Mouse (Mus musculus) lung, postnatal 10 days (tissue): ENCODE measurements around the gene Hsf5.

Experiments
- DNase-seq: peaks from one replicate; pipeline ENCODE4 v3.0.0; 2021

Hsf5 gene

DNA sequence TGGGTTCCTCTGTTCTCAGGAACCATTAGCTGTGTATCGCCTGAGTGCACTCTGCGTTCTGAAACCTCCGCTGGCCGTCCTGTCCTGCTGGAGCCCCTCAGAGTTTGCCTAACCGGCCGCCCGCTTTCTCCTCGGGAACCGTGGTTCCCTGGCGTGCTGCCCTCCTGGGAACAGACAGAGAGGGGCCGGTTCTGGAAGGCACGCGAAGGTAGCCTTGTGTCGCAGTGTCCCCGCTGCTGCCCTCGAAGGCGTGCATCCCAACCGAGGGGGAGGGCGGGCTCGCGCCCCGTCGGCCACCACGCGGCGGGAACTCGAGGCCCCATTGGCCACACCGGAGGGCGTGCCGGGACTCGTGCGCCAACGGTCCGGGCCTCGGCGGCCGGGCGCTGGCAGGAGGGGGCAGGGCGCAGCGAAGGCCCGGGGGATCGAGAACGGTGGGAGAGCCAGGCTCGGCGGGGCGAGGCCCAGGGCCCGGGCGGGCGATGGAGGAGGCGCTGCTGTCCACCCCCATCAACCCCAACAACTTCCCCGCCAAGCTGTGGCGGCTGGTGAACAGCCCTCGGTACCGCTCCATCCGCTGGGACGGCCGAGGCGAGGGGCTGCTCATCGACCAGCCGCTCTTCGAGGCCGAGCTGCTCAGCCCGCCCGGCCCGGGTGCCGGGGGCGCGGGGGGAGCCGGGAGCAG lies at the start of gene Hsf5:
Gene Hsf5, plus strand, starts transcription at position 375 of the 685 bp plus-strand sequence.
- no peak for DNase-seq

DNA sequence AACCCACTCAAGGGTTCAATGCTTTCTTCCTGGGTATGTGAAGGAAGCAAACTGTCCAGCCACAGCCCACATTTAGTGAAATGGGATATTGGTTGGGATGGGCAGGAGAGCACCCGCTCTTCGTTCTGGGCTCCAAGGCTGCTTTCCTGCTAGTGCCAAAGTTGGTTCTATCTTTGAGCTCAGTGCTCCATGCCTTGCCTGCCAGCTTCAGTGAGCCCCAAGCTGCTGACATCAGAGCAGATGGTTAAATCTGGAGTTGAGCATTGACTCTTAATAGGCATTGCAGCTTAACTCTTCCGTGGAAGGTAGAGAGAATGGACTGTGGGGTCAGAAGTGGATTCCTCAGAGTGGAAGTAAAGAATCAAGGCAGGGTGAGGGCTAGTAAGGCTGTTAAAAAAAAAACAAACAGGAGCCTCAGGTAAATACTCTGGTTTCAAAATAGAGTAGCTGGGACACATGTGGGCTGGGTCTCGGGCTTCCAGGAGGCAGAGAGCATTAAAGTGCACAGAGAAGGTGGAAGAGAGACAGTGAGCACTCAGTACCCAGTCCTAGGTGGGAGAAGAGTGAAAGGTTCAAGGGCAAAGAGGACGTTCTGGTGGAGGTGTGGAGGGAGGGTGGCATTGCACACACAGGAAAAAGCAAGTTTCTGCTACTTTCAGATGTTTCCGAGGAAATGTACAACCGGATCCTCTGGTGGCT lies 48.6 kb upstream of the Hsf5 start, which contains the start of gene Sept4:
Gene Sept4, plus strand, starts transcription at position 649 of the 699 bp plus-strand sequence.
- no peak for DNase-seq

DNA sequence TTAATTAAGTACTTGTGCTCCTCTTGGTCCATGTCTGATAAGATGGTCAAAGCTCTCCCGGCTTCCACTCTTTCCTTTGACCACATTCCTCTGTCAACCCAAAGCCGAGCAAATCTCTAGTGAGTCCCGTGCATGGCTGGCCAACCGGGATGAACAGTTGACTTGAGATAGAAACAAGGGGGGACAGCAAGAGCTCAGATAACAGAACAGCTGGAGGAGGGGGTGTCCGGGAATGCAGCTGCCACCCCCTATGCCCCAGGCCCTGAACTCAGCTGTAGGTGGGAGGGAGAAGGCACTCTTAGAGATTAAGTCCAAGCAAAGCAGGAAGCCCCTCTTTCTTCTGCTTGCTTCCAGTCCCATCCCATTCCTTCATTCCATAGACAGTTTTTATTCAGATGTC lies 46.2 kb upstream of the Hsf5 start:
- no peak for DNase-seq

DNA sequence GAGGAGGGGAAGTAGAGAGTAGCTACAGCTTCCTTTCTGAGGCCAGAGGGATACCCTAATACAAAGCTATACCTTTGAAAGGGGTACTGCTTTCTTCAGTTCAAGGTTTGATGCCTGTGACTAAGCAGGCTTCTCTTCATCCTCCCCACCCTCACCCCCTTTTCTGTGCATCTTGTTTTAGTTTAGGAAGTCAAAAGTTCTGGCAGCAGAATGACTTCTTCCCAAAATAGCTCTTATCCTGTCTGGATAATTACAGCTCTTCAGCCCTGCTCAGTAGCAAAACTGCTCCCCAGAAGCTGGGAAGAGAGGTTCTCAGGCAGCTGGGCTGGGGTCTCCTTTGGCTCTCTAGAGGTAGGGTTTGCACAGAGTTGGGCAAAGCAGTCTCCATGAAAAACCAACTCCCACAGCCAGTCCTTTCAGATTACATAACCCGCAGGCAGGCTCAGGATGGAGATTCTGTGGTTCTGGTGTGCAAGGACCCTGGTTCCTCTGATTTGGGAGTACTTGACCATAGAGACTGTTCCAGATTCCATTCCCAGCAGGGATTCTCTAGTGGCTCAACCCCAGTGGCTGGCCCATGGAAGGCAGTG lies 45.5 kb upstream of the Hsf5 start:
- peak; percentile 43 for DNase-seq

- DNase-seq = peak; percentile 69
Measured at GRCm38 (mm10) chr11:87573751-87574150, 43.2 kb upstream of the Hsf5 start.

- no peak for DNase-seq
Measured at GRCm38 (mm10) chr11:87574520-87575180, 42.3 kb upstream of the Hsf5 start.

- DNase-seq = no peak
Measured at GRCm38 (mm10) chr11:87577601-87578248, 39.2 kb upstream of the Hsf5 start.

DNA sequence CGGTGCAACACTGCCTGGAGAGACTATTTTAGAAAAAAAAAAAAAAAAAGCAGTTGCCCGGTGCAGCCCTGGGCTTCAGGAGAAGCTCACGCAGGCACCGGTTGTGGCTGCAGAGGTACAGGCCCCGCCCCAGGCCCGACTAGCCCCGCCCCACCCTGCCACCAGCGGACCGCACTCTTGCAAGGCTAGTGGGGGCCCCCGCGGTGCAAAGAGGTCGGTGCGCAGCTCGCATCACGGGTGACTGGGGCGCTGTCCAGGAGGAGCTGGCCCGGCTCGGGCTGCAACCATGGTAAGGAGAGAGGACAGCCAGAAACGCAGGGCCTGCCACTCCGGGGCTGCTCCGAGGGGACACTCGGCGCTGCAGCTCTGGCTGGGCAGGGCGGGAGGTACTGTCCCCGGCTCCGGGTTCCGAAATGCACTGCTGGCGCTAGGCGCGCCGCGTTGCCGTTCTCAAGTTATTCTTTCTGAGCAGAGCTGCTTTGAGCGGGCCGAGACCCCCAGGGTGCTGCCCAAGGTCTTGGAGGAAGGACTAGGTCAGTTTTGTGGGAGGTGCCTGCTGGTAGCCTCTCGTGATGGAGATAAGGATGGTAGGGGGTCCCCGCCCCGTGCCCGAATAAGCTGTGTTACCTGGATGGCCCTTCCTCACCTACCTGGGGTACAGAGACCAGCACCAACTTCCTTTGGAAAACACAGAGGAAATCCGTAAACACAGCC lies 38.6 kb upstream of the Hsf5 start:
- peak; percentile 84 for DNase-seq

DNA sequence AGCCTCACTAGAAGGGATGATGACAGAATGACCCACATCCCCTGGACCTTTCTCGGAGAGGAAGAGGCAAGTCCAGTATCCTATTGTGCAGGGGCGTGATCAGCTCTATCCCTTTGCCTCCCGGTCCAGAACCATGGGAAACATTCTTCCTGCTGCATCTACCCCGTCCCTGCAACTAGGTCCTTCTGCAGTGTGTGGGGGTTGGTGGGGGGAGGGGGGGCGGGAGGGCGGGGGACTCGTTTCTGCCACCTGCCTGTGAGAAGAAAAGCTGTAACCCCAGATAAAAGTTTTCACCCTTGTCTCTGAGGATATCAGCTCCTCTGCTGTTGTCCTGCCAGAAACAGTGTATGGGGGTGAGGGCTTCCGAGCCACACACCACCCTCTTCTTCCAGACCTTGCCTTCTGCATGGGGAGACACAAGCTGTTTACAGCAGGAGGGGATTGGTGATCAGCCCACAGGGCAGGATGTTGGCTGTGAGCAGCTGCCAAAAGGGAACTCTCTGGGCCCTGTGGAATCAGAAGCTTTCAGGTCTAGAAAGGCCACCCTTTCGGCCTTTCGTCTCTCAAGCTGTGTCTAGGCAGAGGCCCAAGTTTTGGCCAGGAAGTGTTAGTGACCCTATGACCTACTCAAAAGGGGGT lies 37.9 kb upstream of the Hsf5 start:
- peak; percentile 75 for DNase-seq

DNA sequence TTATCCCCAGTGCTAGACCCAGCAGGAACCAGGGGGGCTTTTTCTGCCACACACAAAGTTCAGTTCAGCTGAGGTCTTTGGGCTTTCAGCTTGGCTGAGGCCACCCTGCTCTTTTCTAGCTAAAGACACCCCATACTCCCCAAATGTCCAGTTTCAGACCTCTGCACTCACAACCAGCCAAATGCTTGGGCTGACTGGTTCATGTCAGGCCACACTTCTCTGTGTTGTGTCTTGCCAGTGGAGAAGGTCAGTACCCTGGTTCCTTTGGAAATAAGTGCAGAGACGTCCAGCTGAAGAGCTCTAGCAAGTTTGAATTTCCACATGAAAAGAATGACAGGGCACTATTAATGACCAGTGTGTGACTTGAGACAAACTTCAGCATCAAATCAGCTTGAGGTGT lies 37.3 kb upstream of the Hsf5 start:
- peak; percentile 82 for DNase-seq

DNA sequence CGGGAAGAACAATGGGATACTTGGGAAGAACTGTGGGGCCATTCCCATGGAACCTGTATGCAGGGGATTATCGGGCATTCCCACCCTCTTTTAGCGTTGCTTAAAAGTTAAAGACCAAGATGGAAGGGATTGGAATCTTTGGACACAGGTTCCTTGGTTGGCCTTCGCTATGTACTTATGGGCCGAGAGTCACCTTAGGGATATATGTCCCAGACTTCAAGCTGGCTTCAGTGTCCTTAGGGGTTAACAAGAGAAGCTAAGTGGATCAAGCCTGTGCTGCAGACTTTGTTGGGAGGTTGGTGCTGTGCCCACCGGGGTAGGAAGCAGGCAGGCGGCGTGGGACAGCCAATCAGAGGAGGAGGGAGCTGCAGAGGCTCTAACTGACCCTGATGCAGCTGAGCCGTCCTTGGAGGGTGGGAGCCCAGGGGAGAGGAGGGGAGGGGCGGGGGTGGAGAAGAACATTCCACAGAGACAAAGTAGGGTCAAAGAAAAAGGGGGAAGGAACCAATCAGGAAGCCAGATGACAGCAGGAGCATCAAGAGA lies 36.4 kb upstream of the Hsf5 start:
- DNase-seq = peak; percentile 74

DNA sequence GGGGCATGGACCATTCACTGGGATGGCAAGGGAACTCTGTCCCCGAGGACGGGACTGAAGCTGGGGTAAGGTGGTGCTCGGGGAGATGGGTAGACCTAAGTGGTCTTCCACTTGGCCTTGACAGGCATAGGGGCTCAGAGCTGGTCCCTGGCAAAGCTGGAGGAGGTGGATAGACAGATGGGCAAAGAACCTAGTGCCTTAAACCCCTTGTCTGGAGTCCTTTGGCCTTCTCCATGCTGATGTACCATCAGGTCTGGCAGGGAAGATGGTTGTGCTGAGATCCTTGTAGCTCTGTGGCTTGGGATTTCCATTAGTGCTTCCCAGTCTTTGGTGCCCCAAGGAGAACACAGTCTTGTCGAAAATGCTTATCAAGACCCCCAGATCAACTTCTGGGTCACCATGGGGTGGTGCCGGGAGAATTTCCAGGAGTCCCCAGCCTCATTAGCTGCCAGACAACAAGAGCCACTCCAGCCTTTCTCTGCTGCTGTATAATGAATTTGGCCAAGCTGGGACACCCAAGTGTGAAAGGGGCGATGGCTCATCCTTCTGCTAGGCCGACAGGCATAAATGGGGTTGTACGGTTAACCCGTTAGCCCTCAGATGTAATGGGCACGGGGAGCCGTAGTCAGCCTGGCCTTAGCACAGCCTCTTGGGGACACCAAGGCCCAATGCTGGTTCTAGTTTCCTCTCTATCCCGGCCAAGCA lies 35.7 kb upstream of the Hsf5 start:
- DNase-seq = no peak

GRCm38 (mm10) chr11:87581933-87582710 lies 34.8 kb upstream of the Hsf5 start:
- peak; percentile 63 for DNase-seq

DNA sequence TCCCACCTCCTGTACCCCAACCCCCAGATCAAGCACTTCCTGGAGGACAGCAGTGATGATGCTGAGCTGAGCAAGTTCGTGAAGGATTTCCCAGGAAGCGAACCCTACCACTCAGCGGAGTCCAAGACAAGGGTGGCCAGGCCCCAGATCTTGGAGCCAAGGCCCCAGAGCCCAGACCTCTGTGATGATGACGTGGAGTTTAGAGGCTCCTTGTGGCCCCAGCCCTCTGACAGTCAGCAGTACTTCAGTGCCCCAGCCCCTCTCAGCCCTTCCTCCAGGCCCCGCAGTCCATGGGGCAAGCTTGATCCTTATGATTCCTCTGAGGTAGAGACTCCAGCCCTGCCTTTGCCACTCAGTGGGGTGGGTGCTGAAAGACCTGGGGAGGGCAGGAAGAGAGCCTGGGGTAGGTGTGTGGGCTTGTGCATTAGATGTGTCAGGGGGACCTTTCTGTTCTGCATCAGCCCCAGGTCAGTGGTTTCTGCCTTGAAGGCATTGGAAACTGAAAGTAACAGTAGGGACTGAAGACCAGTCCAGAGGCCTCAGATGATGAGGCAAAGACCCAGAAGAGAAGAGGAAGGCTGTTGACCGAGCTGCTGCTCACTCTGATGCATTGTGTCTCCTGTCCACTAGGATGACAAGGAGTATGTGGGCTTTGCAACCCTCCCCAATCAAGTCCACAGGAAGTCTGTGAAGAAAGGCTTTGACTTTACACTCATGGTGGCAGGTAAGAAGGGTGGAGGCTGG lies 33.5 kb upstream of the Hsf5 start:
- DNase-seq = no peak

DNA sequence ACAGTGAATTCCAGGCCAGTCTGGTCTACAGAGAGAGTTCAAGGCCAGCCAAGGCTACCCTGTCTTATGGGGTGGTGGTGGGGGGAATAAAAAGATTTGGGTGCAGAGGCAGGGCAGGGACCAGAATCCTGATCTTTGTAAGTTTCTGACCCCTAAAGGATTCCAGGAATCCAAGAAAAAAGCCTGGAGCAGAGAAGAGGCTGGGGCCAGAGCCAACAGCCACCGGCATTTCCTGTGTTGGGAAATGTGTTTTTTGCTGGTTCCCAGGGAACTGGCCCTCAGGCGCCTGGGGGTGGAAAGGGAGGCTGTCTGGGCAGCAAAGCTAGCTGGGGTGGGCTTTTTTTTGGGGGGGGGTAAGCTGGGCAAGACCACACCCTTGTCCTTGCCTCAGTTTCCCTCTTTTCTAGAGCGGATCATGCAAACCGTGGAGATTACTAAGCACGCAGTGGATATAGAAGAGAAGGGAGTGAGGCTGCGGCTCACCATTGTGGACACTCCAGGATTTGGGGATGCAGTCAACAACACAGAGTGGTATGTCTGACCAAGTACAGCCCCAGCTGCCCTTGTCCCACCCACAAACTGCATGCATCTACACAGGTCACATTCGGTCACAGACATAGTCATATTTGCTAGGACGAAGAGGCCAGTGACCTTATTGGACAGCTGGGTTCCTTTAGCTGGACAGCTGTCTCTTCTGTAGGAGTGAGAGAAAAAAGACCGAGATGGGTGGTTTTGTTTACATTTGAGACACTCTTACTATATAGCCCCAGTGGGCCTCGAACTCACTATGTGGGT lies 32.1 kb upstream of the Hsf5 start:
- peak; percentile 85 for DNase-seq

DNA sequence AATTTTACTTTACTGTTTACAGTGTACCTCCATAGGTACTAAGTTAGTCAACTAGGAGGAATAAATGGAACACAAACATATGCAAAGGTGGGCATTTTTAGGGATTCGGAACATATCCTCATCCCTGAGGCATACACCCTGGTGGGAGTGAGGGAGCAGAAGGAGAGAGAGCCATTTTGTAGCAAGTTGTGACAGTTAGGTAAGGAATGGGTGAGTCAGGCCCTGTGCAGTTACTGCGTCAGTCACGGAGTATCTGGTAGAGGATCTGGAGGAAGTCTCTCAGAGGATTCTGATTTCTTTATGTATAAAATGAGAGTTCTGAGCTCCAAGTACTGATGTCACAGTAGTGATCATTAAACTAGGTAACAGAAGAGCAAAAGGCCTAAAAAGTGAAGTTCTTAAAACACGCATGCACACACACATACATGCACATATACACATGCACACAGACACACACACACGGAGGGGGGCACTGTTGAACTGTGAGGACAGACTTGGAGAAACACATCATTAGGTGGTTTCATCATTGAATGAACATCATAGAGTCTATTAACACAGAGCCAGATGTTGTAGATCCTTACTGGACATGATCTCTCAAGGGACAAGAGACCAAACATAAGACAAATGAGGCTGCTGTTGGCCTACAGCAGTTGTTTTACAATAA lies 29.6 kb upstream of the Hsf5 start:
- DNase-seq = no peak

DNA sequence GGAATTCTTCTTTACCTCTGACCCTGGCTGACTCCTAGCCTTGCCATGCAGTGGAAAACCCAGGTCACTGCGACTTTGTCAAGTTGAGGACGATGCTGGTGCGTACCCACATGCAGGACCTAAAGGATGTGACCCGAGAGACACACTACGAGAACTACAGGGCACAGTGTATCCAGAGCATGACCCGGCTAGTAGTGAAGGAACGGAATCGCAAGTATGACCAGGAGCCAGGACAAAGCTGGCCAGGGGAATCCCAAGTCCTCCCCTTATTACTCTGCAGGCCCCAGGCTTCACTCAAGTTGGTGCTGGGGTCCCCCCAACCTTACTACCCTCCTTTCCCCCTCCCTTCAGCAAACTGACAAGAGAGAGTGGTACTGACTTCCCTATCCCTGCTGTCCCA lies 27.4 kb upstream of the Hsf5 start:
- no peak for DNase-seq
